Mouse (Mus musculus) kidney, adult 2 months (tissue): ENCODE results near the gene Vps18.

Experiments used
- CTCF ChIP-seq: fragments of 200-500 bp; conservative IDR thresholded peaks from 2 replicates; pipeline ENCODE4 v1.5.1; 2011; ENCODE audit warnings: low read depth, mild to moderate bottlenecking, control low read depth, low read length, moderate library complexity, mixed read lengths; ENCODE audit not compliant: insufficient read depth, insufficient read length
- POLR2A ChIP-seq: fragments of 200-500 bp; IDR thresholded peaks from one replicate; pipeline ENCODE4 v1.6.1; 2011; ENCODE audit warnings: low read depth, low read length, control low read depth

GRCm38 (mm10) chr2:119293311-119293710 lies 4.8 kb downstream of the Vps18 start:
- TF ChIP-seq CTCF (no peak), POLR2A (no peak)
